In genomic region chr2:94024637-94025036, GRCm38 (mm10) we compare ENCODE assay signal across 27 mouse cellular contexts. TPM values are rescaled to one million over a fixed set of nuclear protein-coding genes. Genes with fewer than 3 reads are reported as not detected.
"Had no signal": no experiment of that assay in that cellular context is flagged by ENCODE, and none has a peak within 500 bp of the region (broad histone marks: within the 10 kb centered on the region; RNA-seq: fewer than 3 reads in every experiment).

No protein-coding gene starts in this region.

- ATAC-seq: liver, postnatal 0 days; lung, postnatal 0 days had no signal

- DNase-seq: kidney, adult 2 months; kidney, postnatal 25 days; layer of hippocampus, adult 9-11 months; liver, postnatal 0 days; lung, embryonic 14.5 days; lung, postnatal 36 days; midbrain, embryonic 14.5 days; retina, postnatal 1 day; right cerebral cortex, postnatal 25 days; spleen, adult 18-20 months; thymus, postnatal 25 days had no signal

RNA-seq across cellular contexts. Expression of gene Gm27027, which starts 28.5 kb away (rescaled TPM):
- total RNA-seq: layer of hippocampus, adult 2 months; layer of hippocampus, postnatal 25 days; midbrain, postnatal 0 days; neutrophil, adult 5-6 weeks had no signal
- polyA plus RNA-seq: kidney, adult 2 months; kidney, embryonic 14.5 days; kidney, postnatal 0 days; large intestine, adult 2 months; limb, embryonic 12.5 days; limb, embryonic 15.5 days; liver, embryonic 11.5 days; liver, embryonic 14.5 days; liver, postnatal 0 days; lung, embryonic 14.5 days; lung, postnatal 0 days; midbrain, embryonic 11.5 days; midbrain, embryonic 14.5 days; midbrain, postnatal 0 days; neural tube, embryonic 13.5 days; stomach, embryonic 15.5 days; thymus, postnatal 0 days had no signal
